Mouse (Mus musculus): Measurements from ENCODE around the gene Wnt3a. TPM values are rescaled to one million over a fixed set of nuclear protein-coding genes. Genes with fewer than 3 reads are reported as not detected.

The Wnt3a gene
- total and polyA plus RNA-seq, 3 experiments = not detected

- H3K4me3 ChIP-seq (ENCODE audit: control insufficient read depth in 1 of 2, insufficient read depth in 1 of 2, low read depth in 2 of 2, low read length in 2 of 2) = no peak overlapping the region
- DNase-seq (ENCODE audit: low read depth, low spot score) = peak; percentile 71
- peaks cover 38 to 72% of the 10 kb centered on the region in 2 experiments for H3K36me3 ChIP-seq (ENCODE audit: control insufficient read depth in 1 of 2, insufficient read depth in 2 of 2, low read length in 2 of 2)
- peaks cover 24 to 37% of the 10 kb centered on the region in 2 experiments for H3K4me1 ChIP-seq (ENCODE audit: control insufficient read depth in 1 of 2, insufficient read depth in 2 of 2, low read length in 2 of 2)
- H3K27me3 ChIP-seq (ENCODE audit: control insufficient read depth in 1 of 2, insufficient read depth in 2 of 2, low read length in 2 of 2) = no peaks in the 10 kb centered on the region
- peaks cover 81% of the 10 kb centered on the region for H3K79me2 ChIP-seq (ENCODE audit: control insufficient read depth, insufficient read depth, low read length, poor library complexity)
- H3K27ac ChIP-seq (ENCODE audit: control insufficient read depth, low read depth, low read length) = no peak overlapping the region; the same call in 1 of the 2 replicates
- H3K9ac ChIP-seq (ENCODE audit: control insufficient read depth, low read depth, low read length, poor library complexity, severe bottlenecking) = no peak overlapping the region
- no peak for TF ChIP-seq MAZ (IDR thresholded peaks at IDR 0.05; ENCODE audit: low read depth, low read length)
- peak; percentile 34 for TF ChIP-seq CHD2 (IDR thresholded peaks at IDR 0.05; ENCODE audit: low read length)
- TF ChIP-seq ETS1 (IDR thresholded peaks at IDR 0.05; ENCODE audit: low read depth, low read length) = no peak
- TF ChIP-seq MAX (IDR thresholded peaks at IDR 0.05; ENCODE audit: low read length) = peak; percentile 88
- TF ChIP-seq POLR2AphosphoS2 (IDR thresholded peaks at IDR 0.05; ENCODE audit: low read length) = no peak
- no peak for TF ChIP-seq POLR2AphosphoS5 (IDR thresholded peaks at IDR 0.05; ENCODE audit: borderline replicate concordance, low read depth, low read length)
- peak; percentile 79 for TF ChIP-seq MXI1 (IDR thresholded peaks at IDR 0.05; ENCODE audit: low read depth, low read length)
- no peak for TF ChIP-seq CHD1 (IDR thresholded peaks at IDR 0.05; ENCODE audit: low read depth, low read length)
- TF ChIP-seq MYB (IDR thresholded peaks at IDR 0.05; ENCODE audit: low read depth, low read length) = no peak
- TF ChIP-seq MAFK (IDR thresholded peaks at IDR 0.05; ENCODE audit: borderline replicate concordance, low read depth, low read length) = no peak
- TF ChIP-seq CTCF (IDR thresholded peaks at IDR 0.05 in 2 of 3, conservative IDR thresholded peaks at IDR 0.05 in 1 of 3; ENCODE audit: control insufficient read depth in 1 of 3, insufficient read depth in 1 of 3, low read depth in 2 of 3, low read length in 3 of 3, poor library complexity in 1 of 3, severe bottlenecking in 1 of 3) = no peak
- peak; percentile 84 for TF ChIP-seq MYC (IDR thresholded peaks at IDR 0.05; ENCODE audit: low read depth, low read length)
- TF ChIP-seq GATA1 (IDR thresholded peaks at IDR 0.05; ENCODE audit: low read depth, low read length) = 0 out of 2 replicates have a peak, but pooled peaks have one; percentile 24
- peak in 1 of 2 experiments; percentile 61; a peak in 2 of 4 replicates for TF ChIP-seq EP300 (IDR thresholded peaks at IDR 0.05; ENCODE audit: low read depth in 1 of 2, low read length in 2 of 2)
- TF ChIP-seq TAL1 (IDR thresholded peaks at IDR 0.05; ENCODE audit: low read length) = peak; percentile 68
- TF ChIP-seq RAD21 (IDR thresholded peaks at IDR 0.05; ENCODE audit: low read depth, low read length) = no peak
- TF ChIP-seq TCF12 (IDR thresholded peaks at IDR 0.05; ENCODE audit: low read depth, low read length) = no peak
- TF ChIP-seq ZC3H11A (IDR thresholded peaks at IDR 0.05; ENCODE audit: low read depth, low read length) = no peak
- TF ChIP-seq SIN3A (IDR thresholded peaks at IDR 0.05; ENCODE audit: low read length) = peak; percentile 27; the same call in 1 of the 2 replicates
- no peak for TF ChIP-seq JUND (IDR thresholded peaks at IDR 0.05; ENCODE audit: low read depth, low read length)
- no peak for TF ChIP-seq GABPA (IDR thresholded peaks at IDR 0.05; ENCODE audit: low read depth, low read length)
- TF ChIP-seq NELFE (IDR thresholded peaks at IDR 0.05; ENCODE audit: low read depth, low read length) = no peak
- no peak for TF ChIP-seq POLR2A (IDR thresholded peaks at IDR 0.05; ENCODE audit: control insufficient read depth in 1 of 2, insufficient read depth in 1 of 2, low read depth in 1 of 2, low read length in 2 of 2, poor library complexity in 1 of 2)
- TF ChIP-seq ZMIZ1 (IDR thresholded peaks at IDR 0.05; ENCODE audit: low read depth, low read length) = no peak
- no peaks in the 10 kb centered on the region for H3K9me3 ChIP-seq (replicated peaks; ENCODE audit: insufficient read depth, low read length)
These were observed 73.6 kb downstream of the Wnt3a start for GRCm38 (mm10) chr11:59216955-59217354.

Measured in MEL (cell line).